Mouse (Mus musculus) liver, adult 2 months (tissue): ENCODE results near the gene Arrdc5.

Experiments
- CTCF ChIP-seq: fragments of 200-500 bp; IDR thresholded peaks from 2 replicates; pipeline ENCODE4 v1.5.1; 2011; ENCODE audit warnings: low read depth, low read length, control low read depth
- POLR2A ChIP-seq: fragments of 200-500 bp; IDR thresholded peaks from 2 replicates; pipeline ENCODE4 v1.6.1; 2011; ENCODE audit warnings: low read length, control low read depth; ENCODE audit not compliant: insufficient read depth; ENCODE audit errors: extremely low read depth

DNA sequence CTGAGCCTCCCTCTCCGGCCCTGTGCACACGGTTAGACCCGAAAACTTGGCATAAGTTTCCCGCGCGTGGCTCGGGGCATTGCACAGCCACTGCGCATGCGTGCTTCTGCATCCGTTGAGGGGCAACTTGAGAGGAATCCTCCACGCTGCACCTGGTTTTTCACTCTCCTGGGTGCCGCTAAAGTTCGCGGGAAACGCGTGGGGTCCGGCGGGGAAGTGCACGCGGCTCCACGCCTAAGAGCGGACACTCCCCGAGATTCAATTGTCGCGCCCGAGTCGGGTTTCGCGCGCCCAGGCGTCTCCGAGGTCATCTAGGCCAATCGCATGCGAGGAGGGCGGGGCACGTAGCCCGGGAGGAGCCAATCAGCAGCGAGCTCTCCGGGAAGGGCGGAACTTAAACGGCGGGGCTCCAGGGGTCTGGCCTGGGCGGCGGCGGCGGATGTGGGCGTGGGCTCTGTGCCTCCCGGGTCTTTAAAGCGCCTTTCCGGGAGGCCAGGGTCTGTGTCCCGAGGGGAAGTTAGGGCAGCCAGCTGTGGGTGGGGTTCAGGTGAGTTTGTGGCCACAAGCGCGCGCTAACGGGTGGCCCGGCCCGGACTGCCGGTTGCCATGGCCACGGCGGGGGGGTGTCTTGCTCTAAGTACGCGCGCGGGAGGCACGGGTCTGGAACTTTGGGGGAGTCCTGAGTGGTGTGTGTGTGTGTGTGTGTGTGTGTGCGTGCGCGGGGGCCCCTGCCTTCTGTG lies 3.9 kb upstream of the Arrdc5 start:
- TF ChIP-seq CTCF (no peak), POLR2A (no peak)
